Mouse (Mus musculus) kidney, embryonic 14.5 days (tissue): ENCODE results near the gene Mapkbp1. TPM values are rescaled to one million over a fixed set of nuclear protein-coding genes. Genes with fewer than 3 reads are reported as not detected.

Experiments used
- ATAC-seq: fragments of 200-750 bp; cut with Nextera tagmentation; 2 replicates; pipeline ENCODE4 v1.8.0; 2017; ENCODE audit warnings: moderate number of reproducible peaks, mild to moderate bottlenecking, moderate TSS enrichment, moderate library complexity; ENCODE audit not compliant: low FRiP score, low TSS enrichment
- H3K27ac ChIP-seq: fragments of 300-500 bp; sonication (generic); 2 replicates; pipeline ENCODE4 v1.5.1; 2014; ENCODE audit warnings: low read depth, mild to moderate bottlenecking, low read length, moderate library complexity, mixed read lengths
- H3K27me3 ChIP-seq: fragments of 300-500 bp; sonication (generic); 2 replicates; pipeline ENCODE4 v1.6.1; 2014; ENCODE audit warnings: mild to moderate bottlenecking, low read length; ENCODE audit not compliant: control insufficient read depth, insufficient read depth
- H3K36me3 ChIP-seq: fragments of 300-500 bp; sonication (generic); 2 replicates; pipeline ENCODE4 v1.6.1; 2014; ENCODE audit warnings: low read length, mixed read lengths; ENCODE audit not compliant: control insufficient read depth, insufficient read depth
- H3K4me1 ChIP-seq: fragments of 300-500 bp; sonication (generic); 2 replicates; pipeline ENCODE4 v1.6.1; 2014; ENCODE audit warnings: low read length, mixed read lengths; ENCODE audit not compliant: control insufficient read depth, insufficient read depth
- H3K4me2 ChIP-seq: fragments of 300-500 bp; sonication (generic); replicated peaks from 2 replicates; pipeline ENCODE4 v1.6.1; 2014; ENCODE audit warnings: low read depth, mild to moderate bottlenecking, low read length
- H3K4me3 ChIP-seq: fragments of 300-500 bp; sonication (generic); 2 replicates; pipeline ENCODE4 v1.5.1; 2014; ENCODE audit warnings: mild to moderate bottlenecking, low read length
- H3K9ac ChIP-seq: fragments of 300-500 bp; sonication (generic); 2 replicates; pipeline ENCODE4 v1.6.1; 2014; ENCODE audit warnings: low read depth, mild to moderate bottlenecking, low read length, moderate library complexity
- H3K9me3 ChIP-seq: fragments of 300-500 bp; sonication (generic); 2 replicates; pipeline ENCODE4 v1.6.1; 2016; ENCODE audit warnings: low read length; ENCODE audit not compliant: control insufficient read depth
- WGBS: fragments of 180-500 bp; shearing (Covaris S2); extraction: QIAGEN DNeasy Blood & Tissue Kit; methylation state at CpG from one replicate; pipeline ENCODE4 v1.1.7; 2014; 5-methylcytosine and 5-hydroxymethylcytosine counted together
- polyA plus RNA-seq: library from polyadenylated mRNA; unstranded; fragments of >200 nt; fragmentation: Nextera tagmentation; extraction: Ambion mirVana; gene quantifications from 2 replicates; pipeline ENCODE4 v1.2.1, GENCODE M21; 2014

Gene Mapkbp1
- polyA plus RNA-seq, 1 experiment from 2014 or later, result 4.0 TPM

DNA sequence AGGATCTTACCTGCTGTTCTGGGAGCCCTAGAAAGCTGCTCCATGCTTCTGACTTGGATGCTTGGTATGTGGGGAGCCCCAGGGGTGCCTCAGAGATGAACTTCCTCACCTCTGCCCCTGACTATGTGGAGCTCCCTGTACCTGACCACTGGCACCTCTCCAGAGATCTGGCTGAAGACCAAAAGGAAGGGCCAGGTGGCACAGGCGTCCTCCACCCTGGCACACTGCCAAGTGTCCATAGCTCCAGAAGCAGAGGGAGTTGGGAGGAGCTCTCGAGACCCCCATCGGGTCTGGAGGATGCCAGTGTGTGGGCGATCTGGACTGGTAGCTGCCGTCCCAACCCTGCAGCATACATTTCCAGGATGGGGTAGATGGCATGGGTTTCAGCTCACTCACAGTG lies 61.2 kb downstream of the Mapkbp1 start:
- Histone ChIP-seq H3K4me1 (no peaks in the 10 kb centered on the region), H3K4me2 (no peak overlapping the region), H3K9me3 (no peaks in the 10 kb centered on the region), H3K27ac (no peak overlapping the region), H3K9ac (no peak overlapping the region), H3K4me3 (no peak overlapping the region), H3K27me3 (no peaks in the 10 kb centered on the region), H3K36me3 (peaks cover 75% of the 10 kb centered on the region)
- WGBS, result 83% methylated on average over 5 of the region's 5 CpGs
- ATAC-seq, result no peak

DNA sequence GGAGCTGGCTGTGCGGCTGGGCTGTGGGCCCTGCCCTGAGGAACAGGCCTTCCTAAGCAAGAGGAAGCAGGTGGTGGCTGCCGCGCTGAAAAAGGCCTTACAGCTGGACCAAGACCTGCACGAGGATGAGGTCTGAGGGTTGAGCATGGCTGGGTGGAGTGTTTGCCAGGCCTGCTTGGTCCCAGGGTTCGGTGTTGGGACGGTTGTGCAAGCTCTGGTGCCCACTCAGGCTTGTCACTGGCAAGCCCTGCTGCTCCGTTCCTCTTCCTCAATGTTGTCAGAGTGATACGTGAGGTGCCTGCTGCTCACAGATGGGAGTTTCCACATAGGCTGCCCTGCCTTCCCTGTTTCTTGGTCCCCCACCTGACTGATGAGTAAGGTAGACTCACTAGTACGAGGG lies 65.2 kb downstream of the Mapkbp1 start:
- peaks cover 83% of the 10 kb centered on the region for H3K36me3 ChIP-seq

GRCm38 (mm10) chr2:120040991-120041390 lies 68.5 kb downstream of the Mapkbp1 start:
- no peaks in the 10 kb centered on the region for H3K9me3 ChIP-seq
- peaks cover 63% of the 10 kb centered on the region for H3K36me3 ChIP-seq
- ATAC-seq, result no peak
- H3K4me3 ChIP-seq, result no peak overlapping the region
- H3K27ac ChIP-seq, result no peak overlapping the region
- no peaks in the 10 kb centered on the region for H3K27me3 ChIP-seq
- no peak overlapping the region for H3K9ac ChIP-seq
- 89% methylated on average over 5 of the region's 5 CpGs for WGBS
- no peak overlapping the region for H3K4me2 ChIP-seq
- H3K4me1 ChIP-seq, result no peaks in the 10 kb centered on the region

More for the DNA sequence above, 65.2 kb downstream of the Mapkbp1 start:
- no peaks in the 10 kb centered on the region for H3K9me3 ChIP-seq
- no peak for ATAC-seq
- no peak overlapping the region for H3K4me2 ChIP-seq
- H3K9ac ChIP-seq, result no peak overlapping the region
- H3K27me3 ChIP-seq, result no peaks in the 10 kb centered on the region
- H3K4me3 ChIP-seq, result no peak overlapping the region
- H3K27ac ChIP-seq, result no peak overlapping the region
- no peaks in the 10 kb centered on the region for H3K4me1 ChIP-seq
- WGBS, result 90% methylated on average over 9 of the region's 9 CpGs

DNA sequence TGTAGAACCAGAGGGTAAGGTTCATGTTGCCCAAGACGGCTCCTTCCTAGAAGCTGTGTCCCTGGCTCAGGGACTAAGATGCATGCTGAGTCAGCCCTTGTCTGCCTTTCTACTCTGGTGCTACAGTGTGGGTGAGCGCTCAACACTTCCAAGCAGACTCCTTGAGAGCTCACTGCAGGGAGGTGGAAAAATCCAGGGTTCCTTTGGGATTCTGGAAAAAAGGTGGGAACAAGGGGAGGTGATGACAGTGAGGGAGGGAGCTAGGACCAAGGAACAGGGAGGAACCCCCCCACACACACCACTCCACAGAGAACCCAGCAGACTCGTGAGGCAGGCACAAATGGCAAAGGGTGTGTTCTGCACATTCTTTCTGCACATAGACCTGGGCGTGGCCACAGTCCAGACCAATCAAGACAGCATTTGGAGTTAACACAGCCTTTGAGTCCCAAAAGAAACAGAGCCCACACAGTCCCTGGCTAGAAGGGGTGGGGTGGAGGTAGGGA lies 71.7 kb downstream of the Mapkbp1 start:
- WGBS, result 47% methylated on average over 4 of the region's 4 CpGs

GRCm38 (mm10) chr2:120044676-120045075 lies 72.2 kb downstream of the Mapkbp1 start:
- Histone ChIP-seq H3K27me3 (peaks cover 2% of the 10 kb centered on the region; the same call in 1 of the 2 replicates), H3K9me3 (no peaks in the 10 kb centered on the region), H3K4me3 (no peak overlapping the region), H3K4me1 (no peaks in the 10 kb centered on the region), H3K4me2 (no peak overlapping the region), H3K9ac (no peak overlapping the region), H3K27ac (no peak overlapping the region), H3K36me3 (peaks cover 28% of the 10 kb centered on the region)
- 67% methylated on average over 3 of the region's 3 CpGs for WGBS
- no peak for ATAC-seq

More for the DNA sequence above, 71.7 kb downstream of the Mapkbp1 start:
- 0 out of 2 replicates have a peak, but pooled peaks have one; percentile 47 for ATAC-seq
- Histone ChIP-seq H3K9ac (no peak overlapping the region), H3K27ac (no peak overlapping the region; the same call in 1 of the 2 replicates), H3K4me3 (no peak overlapping the region), H3K9me3 (no peaks in the 10 kb centered on the region), H3K36me3 (peaks cover 33% of the 10 kb centered on the region), H3K4me2 (no peak overlapping the region), H3K27me3 (peaks cover 2% of the 10 kb centered on the region; the same call in 1 of the 2 replicates), H3K4me1 (no peaks in the 10 kb centered on the region)

GRCm38 (mm10) chr2:120046486-120047310 lies 74.2 kb downstream of the Mapkbp1 start:
- Histone ChIP-seq H3K27me3 (peaks cover 2% of the 10 kb centered on the region; the same call in 1 of the 2 replicates), H3K36me3 (peaks cover 10% of the 10 kb centered on the region), H3K4me3 (no peak overlapping the region), H3K4me1 (no peaks in the 10 kb centered on the region), H3K9me3 (no peaks in the 10 kb centered on the region), H3K4me2 (no peak overlapping the region), H3K27ac (no peak overlapping the region), H3K9ac (no peak overlapping the region)
- WGBS, result 45% methylated on average over 14 of the region's 14 CpGs
- no peak for ATAC-seq

- H3K4me3 ChIP-seq, result no peak overlapping the region
Observed at GRCm38 (mm10) chr2:120048173-120048572, 75.7 kb downstream of the Mapkbp1 start.

GRCm38 (mm10) chr2:120049632-120050274 lies 77.3 kb downstream of the Mapkbp1 start:
- H3K4me2 ChIP-seq, result no peak overlapping the region
- 61% methylated on average over 10 of the region's 10 CpGs for WGBS

More at GRCm38 (mm10) chr2:120048173-120048572, 75.7 kb downstream of the Mapkbp1 start:
- H3K4me2 ChIP-seq, result no peak overlapping the region
- no peak overlapping the region for H3K9ac ChIP-seq
- H3K4me1 ChIP-seq, result no peaks in the 10 kb centered on the region
- no peaks in the 10 kb centered on the region for H3K36me3 ChIP-seq
- H3K27ac ChIP-seq, result no peak overlapping the region
- H3K9me3 ChIP-seq, result no peaks in the 10 kb centered on the region
- H3K27me3 ChIP-seq, result peaks cover 2% of the 10 kb centered on the region; the same call in 1 of the 2 replicates
- no peak for ATAC-seq
- 71% methylated on average over 9 of the region's 9 CpGs for WGBS

More at GRCm38 (mm10) chr2:120049632-120050274, 77.3 kb downstream of the Mapkbp1 start:
- Histone ChIP-seq H3K27ac (no peak overlapping the region), H3K4me1 (no peaks in the 10 kb centered on the region), H3K4me3 (no peak overlapping the region), H3K27me3 (peaks cover 2% of the 10 kb centered on the region; the same call in 1 of the 2 replicates), H3K36me3 (no peaks in the 10 kb centered on the region), H3K9ac (no peak overlapping the region), H3K9me3 (no peaks in the 10 kb centered on the region)
- ATAC-seq, result peak; percentile 50; the same call in 1 of the 2 replicates
